Comparison of ENCODE assay signal across 20 mouse cellular contexts in the genomic region with DNA sequence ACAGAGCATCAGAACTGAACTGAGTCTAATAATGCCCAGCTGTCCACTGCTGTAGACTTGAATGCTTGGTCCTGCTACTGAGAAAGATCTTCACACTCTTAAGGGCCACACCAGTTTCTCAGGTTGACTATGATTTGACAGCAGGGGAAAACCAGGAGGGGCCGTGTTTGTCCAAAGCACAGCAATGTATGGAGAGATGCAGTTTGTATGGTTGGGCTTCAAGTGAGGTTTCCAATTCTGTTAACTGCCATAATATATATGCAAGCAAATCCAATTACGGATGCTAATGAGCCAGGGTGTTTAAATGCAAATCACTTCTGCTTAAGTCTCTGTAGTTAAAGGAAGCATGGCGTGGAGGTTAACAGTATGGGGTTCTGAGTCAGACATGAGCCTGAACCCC.
A peak's percentile ranks its signal among the peaks of the same experiment; 100 is the strongest.
DNase-seq lines count a peak whose midpoint lies in the region; ATAC-seq lines count a peak whose summit lies in the region.
"Had no signal": no experiment of that assay in that cellular context is flagged by ENCODE, and none has a peak within 500 bp of the region (broad histone marks: within the 10 kb centered on the region; RNA-seq: fewer than 3 reads in every experiment).

No protein-coding gene starts in this region.

- intact Hi-C loops in heart, postnatal 14 days (cut with DNase I) = no loop called here

- no peaks in the 10 kb centered on the region for H3K9me3 ChIP-seq in forebrain, embryonic 14.5 days (replicated peaks; ENCODE audit: control insufficient read depth, low read length)
- H3K9me3 ChIP-seq in forebrain, embryonic 12.5 days = no peaks in the 10 kb centered on the region
- H3K9me3 ChIP-seq: embryonic facial prominence, embryonic 10.5 days; embryonic facial prominence, embryonic 12.5 days; forebrain, embryonic 15.5 days had no signal

- no peaks in the 10 kb centered on the region for H3K27me3 ChIP-seq in forebrain, embryonic 14.5 days (replicated peaks; ENCODE audit: control insufficient read depth, insufficient read depth, low read length)
- no peaks in the 10 kb centered on the region for H3K27me3 ChIP-seq in forebrain, embryonic 12.5 days
- H3K27me3 ChIP-seq: embryonic facial prominence, embryonic 12.5 days; forebrain, embryonic 15.5 days had no signal

- H3K27ac ChIP-seq in forebrain, embryonic 14.5 days (ENCODE audit: low read depth, low read length) = no peak overlapping the region
- no peak overlapping the region for H3K27ac ChIP-seq in forebrain, embryonic 12.5 days
- H3K27ac ChIP-seq: embryonic facial prominence, embryonic 10.5 days; embryonic facial prominence, embryonic 12.5 days; forebrain, embryonic 15.5 days had no signal

- 0 out of 2 replicates have a peak, but pooled peaks have one; percentile 48 for ATAC-seq in forebrain, embryonic 14.5 days
- ATAC-seq in forebrain, embryonic 12.5 days (ENCODE audit: low FRiP score) = no peak
- no peak for ATAC-seq in monocyte, adult 5-6 weeks (replicated peaks; ENCODE audit: insufficient number of reproducible peaks, low FRiP score, low TSS enrichment, poor library complexity, severe bottlenecking)
- ATAC-seq: CD4-positive, CD25-positive, alpha-beta regulatory T cell, adult 4 months; forebrain, embryonic 15.5 days had no signal

- H3K4me3 ChIP-seq in forebrain, embryonic 14.5 days (ENCODE audit: low read depth, low read length) = no peak overlapping the region
- no peak overlapping the region for H3K4me3 ChIP-seq in forebrain, embryonic 12.5 days (replicated peaks)
- H3K4me3 ChIP-seq: embryonic facial prominence, embryonic 10.5 days; embryonic facial prominence, embryonic 12.5 days; forebrain, embryonic 15.5 days had no signal

- DNase-seq in forebrain, embryonic 14.5 days (ENCODE audit: low spot score) = peak; percentile 51
- peak; percentile 71 for DNase-seq in heart, adult 11 months
- no peak for DNase-seq in heart, postnatal 14 days
- peak; percentile 3 for DNase-seq in retina, postnatal 1 day
- DNase-seq in retina, embryonic 14.5 days (ENCODE audit: low spot score) = no peak
- DNase-seq: adrenal gland, adult 2 months; adrenal gland, postnatal 10 days; adrenal gland, postnatal 25 days; B cell, adult 2 months; cerebellum, adult 11-12 months; cerebellum, adult 2 months; cerebellum, adult 9-10 months; cerebellum, postnatal 10 days; cerebellum, postnatal 25 days had no signal

- no peak overlapping the region for H3K4me2 ChIP-seq in forebrain, embryonic 14.5 days (ENCODE audit: low read length)
- no peak overlapping the region for H3K4me2 ChIP-seq in forebrain, embryonic 12.5 days
- H3K4me2 ChIP-seq: embryonic facial prominence, embryonic 12.5 days; forebrain, embryonic 15.5 days had no signal

- H3K36me3 ChIP-seq in forebrain, embryonic 14.5 days (ENCODE audit: control insufficient read depth, insufficient read depth, low read length) = no peaks in the 10 kb centered on the region
- no peaks in the 10 kb centered on the region for H3K36me3 ChIP-seq in forebrain, embryonic 12.5 days (replicated peaks)
- H3K36me3 ChIP-seq: embryonic facial prominence, embryonic 10.5 days; embryonic facial prominence, embryonic 12.5 days; forebrain, embryonic 15.5 days had no signal

- 21% methylated on average over 3 of the region's 3 CpGs for WGBS in forebrain, embryonic 14.5 days
- WGBS in forebrain, embryonic 12.5 days = 44% methylated on average over 3 of the region's 3 CpGs

- H3K4me1 ChIP-seq in forebrain, embryonic 14.5 days (ENCODE audit: control insufficient read depth, insufficient read depth, low read length) = no peaks in the 10 kb centered on the region
- 0 out of 2 replicates have a peak, but pooled peaks cover 4% of the 10 kb centered on the region for H3K4me1 ChIP-seq in forebrain, embryonic 12.5 days
- H3K4me1 ChIP-seq: embryonic facial prominence, embryonic 12.5 days had no signal

- no peak overlapping the region for H3K9ac ChIP-seq in forebrain, embryonic 14.5 days (ENCODE audit: low read length)
- H3K9ac ChIP-seq in forebrain, embryonic 12.5 days = no peak overlapping the region
- H3K9ac ChIP-seq: embryonic facial prominence, embryonic 12.5 days; forebrain, embryonic 15.5 days had no signal

Comparison
In these comparisons a context has a peak if more than half of its experiments do, and no peak if none do; other contexts are left out.
1. DNase-seq: peak in forebrain, embryonic 14.5 days (single experiment), heart, adult 11 months (single experiment) and retina, postnatal 1 day (single experiment); none in heart, postnatal 14 days (0 of 2) and retina, embryonic 14.5 days (single experiment).